ENCODE assay signal across 10 mouse cellular contexts in the genomic region with DNA sequence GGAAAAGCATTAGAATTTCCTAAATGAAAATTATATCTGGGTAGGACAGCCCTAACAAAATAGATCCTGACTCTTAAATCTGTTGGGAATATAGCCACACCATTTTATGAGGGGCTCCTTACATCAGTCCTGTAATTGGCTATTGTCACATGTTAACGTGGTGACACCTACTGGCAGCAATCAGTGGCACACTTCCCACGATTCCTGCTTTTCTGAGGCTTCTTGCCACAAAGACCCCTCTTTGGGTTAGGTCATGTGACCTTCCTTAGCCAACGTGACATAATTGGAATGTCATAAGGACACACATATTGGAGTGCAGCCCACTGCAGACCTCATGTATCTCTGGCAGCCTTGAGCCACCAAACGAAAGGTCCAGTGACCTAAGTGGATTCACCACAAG. TPM values are rescaled to one million over a fixed set of nuclear protein-coding genes. Genes with fewer than 3 reads are reported as not detected.
DNase-seq lines count a peak whose midpoint lies in the region; ATAC-seq and TF ChIP-seq lines count a peak whose summit lies in the region.
"Had no signal": no experiment of that assay in that cellular context is flagged by ENCODE, and none has a peak within 500 bp of the region (broad histone marks: within the 10 kb centered on the region; RNA-seq: fewer than 3 reads in every experiment).

No protein-coding gene starts in this region.

- H3K9me3 ChIP-seq in liver, postnatal 0 days (ENCODE audit: low read length) = no peaks in the 10 kb centered on the region
- H3K9me3 ChIP-seq in liver, embryonic 12.5 days (replicated peaks) = no peaks in the 10 kb centered on the region
- H3K9me3 ChIP-seq: neural tube, embryonic 12.5 days had no signal

- no peaks in the 10 kb centered on the region for H3K36me3 ChIP-seq in liver, postnatal 0 days (replicated peaks; ENCODE audit: insufficient read depth, low read length)
- H3K36me3 ChIP-seq in liver, embryonic 12.5 days = no peaks in the 10 kb centered on the region
- H3K36me3 ChIP-seq: G1E; neural tube, embryonic 12.5 days had no signal

- H3K4me3 ChIP-seq in gastrocnemius, adult 2 months = no peak overlapping the region
- no peak overlapping the region for H3K4me3 ChIP-seq in liver, postnatal 0 days (ENCODE audit: low read depth, low read length)
- no peak overlapping the region for H3K4me3 ChIP-seq in liver, embryonic 12.5 days
- H3K4me3 ChIP-seq: neural tube, embryonic 12.5 days had no signal

- H3K27ac ChIP-seq in gastrocnemius, adult 2 months = no peak overlapping the region
- no peak overlapping the region for H3K27ac ChIP-seq in liver, postnatal 0 days (ENCODE audit: low read depth)
- H3K27ac ChIP-seq in liver, embryonic 12.5 days = no peak overlapping the region
- H3K27ac ChIP-seq: neural tube, embryonic 12.5 days had no signal

- H3K27me3 ChIP-seq in liver, postnatal 0 days (ENCODE audit: insufficient read depth, low read length) = no peaks in the 10 kb centered on the region
- H3K27me3 ChIP-seq in liver, embryonic 12.5 days (replicated peaks) = no peaks in the 10 kb centered on the region
- H3K27me3 ChIP-seq: neural tube, embryonic 12.5 days had no signal

- H3K4me1 ChIP-seq in liver, postnatal 0 days (ENCODE audit: insufficient read depth) = no peaks in the 10 kb centered on the region
- H3K4me1 ChIP-seq in liver, embryonic 12.5 days = no peaks in the 10 kb centered on the region

- intact Hi-C loops in gastrocnemius, adult 2 months (cut with DNase I) = no loop called here

- ATAC-seq in liver, postnatal 0 days = no peak
- no peak for ATAC-seq in liver, embryonic 12.5 days

- no peak overlapping the region for H3K4me2 ChIP-seq in liver, postnatal 0 days (ENCODE audit: low read depth, low read length)
- H3K4me2 ChIP-seq in liver, embryonic 12.5 days = no peak overlapping the region
- H3K4me2 ChIP-seq: neural tube, embryonic 12.5 days had no signal

- H3K9ac ChIP-seq in liver, postnatal 0 days (replicated peaks) = no peak overlapping the region
- no peak overlapping the region for H3K9ac ChIP-seq in liver, embryonic 12.5 days
- H3K9ac ChIP-seq: neural tube, embryonic 12.5 days had no signal

- TF ChIP-seq CTCF in gastrocnemius, adult 2 months (IDR thresholded peaks at IDR 0.05) = peak; percentile 19; the same call in 1 of the 2 replicates
- peak; percentile 41 for TF ChIP-seq CTCF in liver, postnatal 0 days (IDR thresholded peaks at IDR 0.05; ENCODE audit: low read depth)

- 29% methylated on average over 4 of the region's 4 CpGs for WGBS in liver, postnatal 0 days (ENCODE audit: insufficient replicate concordance)
- WGBS in liver, embryonic 12.5 days (ENCODE audit: insufficient replicate concordance) = 22% methylated on average over 4 of the region's 4 CpGs

- TF ChIP-seq EP300 in liver, postnatal 0 days (IDR thresholded peaks at IDR 0.05; ENCODE audit: low read depth) = no peak

- DNase-seq in gastrocnemius, adult 2 months = no peak
- no peak for DNase-seq in gastrocnemius, adult 18-20 months (ENCODE audit: low spot score)
- no peak for DNase-seq in liver, postnatal 0 days
- peak; percentile 30 for DNase-seq in ZHBTc4 (ENCODE audit: low read depth, low spot score)
- peak; percentile 24 for DNase-seq in mesoderm, embryonic 11.5 days (ENCODE audit: low read depth, low spot score)
- DNase-seq in spleen, postnatal 4 days (ENCODE audit: low spot score in 2 of 2) = no peak
- DNase-seq: lung, postnatal 36 days had no signal

RNA-seq across cellular contexts. Expression of gene Kcna5, which starts 26.5 kb away (rescaled TPM):
- 10 to 100 TPM in 1 of 2 experiments, 1 to 10 TPM in 1; 3.8 to 10.3 TPM for total RNA-seq in gastrocnemius, adult 2 months (2021)
- 1 to 10 TPM; 4.0 to 5.9 TPM for total RNA-seq in gastrocnemius, adult 18-20 months (2021)
- polyA plus RNA-seq in liver, postnatal 0 days (2015; fragmentation: Nextera tagmentation; extraction: Ambion mirVana) = 0.05 and 0.09 TPM in 2 replicates
- polyA plus RNA-seq in liver, embryonic 12.5 days (2016; fragmentation: Nextera tagmentation; extraction: Ambion mirVana) = 0.44 and 0.61 TPM in 2 replicates
- total RNA-seq: G1E had no signal
- polyA plus RNA-seq: G1E had no signal

Comparison
In these comparisons a context has a peak if more than half of its experiments do, and no peak if none do; other contexts are left out.
1. DNase-seq: peak in ZHBTc4 (single experiment) and mesoderm, embryonic 11.5 days (single experiment); none in gastrocnemius, adult 2 months (single experiment), gastrocnemius, adult 18-20 months (single experiment), liver, postnatal 0 days (single experiment) and spleen, postnatal 4 days (0 of 2).